Mouse (Mus musculus) small intestine, adult 2 months (tissue): ENCODE data around the gene Slc25a43.

ENCODE experiments used
- CTCF ChIP-seq: fragments of 200-500 bp; IDR thresholded peaks from 2 replicates; pipeline ENCODE4 v1.5.1; 2012; ENCODE audit warnings: low read depth, mild to moderate bottlenecking, control low read depth, inconsistent platforms, low read length, moderate library complexity, mixed read lengths; ENCODE audit not compliant: insufficient replicate concordance, insufficient read length; ENCODE audit errors: extremely low read depth
- POLR2A ChIP-seq: fragments of 200-500 bp; IDR thresholded peaks from 2 replicates; pipeline ENCODE4 v1.6.1; 2012; ENCODE audit warnings: low read depth, mild to moderate bottlenecking, control low read depth, inconsistent platforms, low read length, moderate library complexity

- no peak for TF ChIP-seq POLR2A
- no peak for TF ChIP-seq CTCF
Measured at GRCm38 (mm10) chrX:36825032-36825431, 81.6 kb downstream of the Slc25a43 start.
